Mouse (Mus musculus): Measurements from ENCODE around the gene Rftn2.

Gene Rftn2

GRCm38 (mm10) chr1:55226011-55226857, at the start of gene Rftn2:
Gene Rftn2 (minus strand): TSS chr1:55226782.
- DNase-seq (ENCODE audit: low spot score) = no peak

GRCm38 (mm10) chr1:55265447-55265846, 38.9 kb upstream of the Rftn2 start:
- no peak for DNase-seq (ENCODE audit: low spot score)

GRCm38 (mm10) chr1:55264385-55264784, 37.8 kb upstream of the Rftn2 start:
- no peak for DNase-seq (ENCODE audit: low spot score)

GRCm38 (mm10) chr1:55246374-55246773, 19.8 kb upstream of the Rftn2 start:
- DNase-seq (ENCODE audit: low spot score) = no peak

GRCm38 (mm10) chr1:55239237-55239636, 12.7 kb upstream of the Rftn2 start:
- DNase-seq (ENCODE audit: low spot score) = no peak

GRCm38 (mm10) chr1:55238496-55238895, 11.9 kb upstream of the Rftn2 start:
- no peak for DNase-seq (ENCODE audit: low spot score)

GRCm38 (mm10) chr1:55237643-55238161, 11.1 kb upstream of the Rftn2 start:
- DNase-seq (ENCODE audit: low spot score) = no peak

GRCm38 (mm10) chr1:55236890-55237642, 10.5 kb upstream of the Rftn2 start, which contains the start of gene Mars2:
Gene Mars2 (plus strand): TSS chr1:55237177.
- peak; percentile 82 for DNase-seq (ENCODE audit: low spot score)

GRCm38 (mm10) chr1:55236487-55236886, 9.9 kb upstream of the Rftn2 start:
- no peak for DNase-seq (ENCODE audit: low spot score)

- DNase-seq (ENCODE audit: low spot score) = no peak
These were observed 8.4 kb upstream of the Rftn2 start for GRCm38 (mm10) chr1:55234910-55235520.

GRCm38 (mm10) chr1:55228256-55228884, 1.8 kb upstream of the Rftn2 start:
- DNase-seq (ENCODE audit: low spot score) = no peak

- no peak for DNase-seq (ENCODE audit: low spot score)
These were observed 794 bp upstream of the Rftn2 start for GRCm38 (mm10) chr1:55227376-55227775.

GRCm38 (mm10) chr1:55225398-55225797, 1.2 kb downstream of the Rftn2 start:
- DNase-seq (ENCODE audit: low spot score) = no peak

GRCm38 (mm10) chr1:55224111-55224510, 2.5 kb downstream of the Rftn2 start:
- DNase-seq (ENCODE audit: low spot score) = no peak

GRCm38 (mm10) chr1:55223026-55223425, 3.6 kb downstream of the Rftn2 start:
- no peak for DNase-seq (ENCODE audit: low spot score)

GRCm38 (mm10) chr1:55221352-55221751, 5.2 kb downstream of the Rftn2 start:
- no peak for DNase-seq (ENCODE audit: low spot score)

- no peak for DNase-seq (ENCODE audit: low spot score)
These were observed 9.4 kb downstream of the Rftn2 start for GRCm38 (mm10) chr1:55217191-55217590.

GRCm38 (mm10) chr1:55215185-55215813, 11.3 kb downstream of the Rftn2 start:
- DNase-seq (ENCODE audit: low spot score) = no peak

GRCm38 (mm10) chr1:55213936-55214335, 12.6 kb downstream of the Rftn2 start:
- no peak for DNase-seq (ENCODE audit: low spot score)

- DNase-seq (ENCODE audit: low spot score) = no peak
These were observed 13.1 kb downstream of the Rftn2 start for GRCm38 (mm10) chr1:55213475-55213874.

- DNase-seq (ENCODE audit: low spot score) = no peak
These were observed 13.8 kb downstream of the Rftn2 start for GRCm38 (mm10) chr1:55212771-55213170.
